Mouse (Mus musculus): ENCODE measurements around the gene 4933424G06Rik.

DNA sequence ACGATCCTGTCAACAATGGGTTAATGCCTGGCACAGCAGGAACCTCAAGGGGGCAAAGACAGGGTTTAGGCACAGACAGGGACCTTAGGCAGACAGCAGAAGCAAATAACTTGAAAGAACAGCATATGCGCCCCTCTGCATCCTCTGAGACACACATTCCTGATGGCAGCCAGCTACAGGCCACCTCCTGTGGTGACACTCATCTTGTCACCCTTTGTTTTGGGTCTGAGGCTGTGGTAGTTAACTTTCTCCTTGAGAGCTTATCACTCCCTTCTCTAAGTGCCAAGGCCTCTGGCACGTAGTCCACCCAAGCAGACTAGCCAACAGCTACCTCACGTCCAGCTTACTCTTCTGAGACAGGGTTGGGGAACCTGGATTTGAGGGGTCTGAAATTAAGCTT, 35.7 kb downstream of the 4933424G06Rik start:
- no peak for TF ChIP-seq CTCF (IDR thresholded peaks at IDR 0.05; ENCODE audit: borderline replicate concordance, extremely low read depth, insufficient read depth, insufficient read length)
- TF ChIP-seq POLR2A (IDR thresholded peaks at IDR 0.05; ENCODE audit: borderline replicate concordance, extremely low read depth, insufficient read depth, insufficient read length, poor library complexity, severe bottlenecking) = no peak
